Mouse (Mus musculus) urinary bladder, postnatal 36 days (tissue): ENCODE measurements at regions not wholly inside any gene's neighbourhood (a gene's known extent, or its start where the extent isn't known, plus 50 kb on each side); places are given as distances from the start of the nearest gene placed in this dataset.

Experiments
- DNase-seq, 2 experiments: peaks; one replicate each; pipeline ENCODE4 v3.0.0; 2022; ENCODE audit warnings: low spot score in 2 of 2, mixed read lengths in 1 of 2

- no peak for DNase-seq
Observed at GRCm38 (mm10) chr1:89207306-89207705, 137.1 kb downstream of the Sh3bp4 start.

GRCm38 (mm10) chr1:89211116-89211515 is 140.9 kb downstream of the Sh3bp4 start:
- DNase-seq: no peak

GRCm38 (mm10) chr1:89228426-89228825 is 158.2 kb downstream of the Sh3bp4 start:
- DNase-seq: no peak

GRCm38 (mm10) chr1:89231756-89232155 is 161.5 kb downstream of the Sh3bp4 start:
- DNase-seq: no peak

- DNase-seq: no peak
Observed at GRCm38 (mm10) chr1:89232391-89232790, 162.2 kb downstream of the Sh3bp4 start.

GRCm38 (mm10) chr1:89234895-89235294 is 164.7 kb downstream of the Sh3bp4 start:
- DNase-seq: no peak

- peak; percentile 8 to 24 for DNase-seq
Observed at GRCm38 (mm10) chr1:89235296-89235695, 165.1 kb downstream of the Sh3bp4 start.

GRCm38 (mm10) chr1:89237696-89238095 is 167.5 kb downstream of the Sh3bp4 start:
- DNase-seq: no peak

GRCm38 (mm10) chr1:89244598-89244997 is 174.4 kb downstream of the Sh3bp4 start:
- no peak for DNase-seq

GRCm38 (mm10) chr1:89245202-89246003 is 175.2 kb downstream of the Sh3bp4 start:
- DNase-seq: no peak

GRCm38 (mm10) chr1:89251753-89252152 is 181.5 kb downstream of the Sh3bp4 start:
- DNase-seq: no peak

- DNase-seq: no peak
Observed at GRCm38 (mm10) chr1:89252528-89252927, 182.3 kb downstream of the Sh3bp4 start.

GRCm38 (mm10) chr1:89257945-89258344 is 187.7 kb downstream of the Sh3bp4 start:
- no peak for DNase-seq

- no peak for DNase-seq
Observed at GRCm38 (mm10) chr1:89265771-89266170, 188.8 kb upstream of the Agap1 start.

GRCm38 (mm10) chr1:89268806-89269205 is 185.8 kb upstream of the Agap1 start:
- DNase-seq: no peak

GRCm38 (mm10) chr1:89271743-89272142 is 182.9 kb upstream of the Agap1 start:
- no peak for DNase-seq

GRCm38 (mm10) chr1:89273021-89273420 is 181.6 kb upstream of the Agap1 start:
- no peak for DNase-seq

GRCm38 (mm10) chr1:89273786-89274362 is 180.7 kb upstream of the Agap1 start:
- DNase-seq: no peak

GRCm38 (mm10) chr1:89279382-89279781 is 175.2 kb upstream of the Agap1 start:
- no peak for DNase-seq

- DNase-seq: no peak
Observed at GRCm38 (mm10) chr1:89281107-89281655, 173.4 kb upstream of the Agap1 start.

GRCm38 (mm10) chr1:89285041-89285440 is 169.6 kb upstream of the Agap1 start:
- no peak for DNase-seq

GRCm38 (mm10) chr1:89287136-89287795 is 167.3 kb upstream of the Agap1 start:
- no peak for DNase-seq

GRCm38 (mm10) chr1:89288001-89288400 is 166.6 kb upstream of the Agap1 start:
- DNase-seq: no peak
